Mouse (Mus musculus): ENCODE data around the gene Syk. TPM values are rescaled to one million over a fixed set of nuclear protein-coding genes. Genes with fewer than 3 reads are reported as not detected.

The Syk gene
- polyA plus RNA-seq, 1 experiment = 126 TPM

GRCm38 (mm10) chr13:52574311-52574710 is 8.7 kb upstream of the Syk start:
- Histone ChIP-seq H3K36me3 (ENCODE audit: control insufficient read depth, insufficient read depth, low read length) (no peaks in the 10 kb centered on the region), H3K4me3 (ENCODE audit: extremely low read depth, insufficient read depth, insufficient read length) (no peak overlapping the region), H3K4me1 (ENCODE audit: control insufficient read depth, insufficient read depth, insufficient read length) (peaks cover 37% of the 10 kb centered on the region; the same call in 1 of the 2 replicates), H3K27ac (ENCODE audit: insufficient read depth, low read length) (peak overlapping the region; percentile 61; the same call in 1 of the 2 replicates), H3K27me3 (ENCODE audit: control insufficient read depth, insufficient read depth, low read length) (no peaks in the 10 kb centered on the region)
- no peak for DNase-seq (ENCODE audit: low read depth in 1 of 2, low spot score in 2 of 2)
- 47% methylated on average over 2 of the region's 2 CpGs for WGBS
- no peak for TF ChIP-seq CTCF (IDR thresholded peaks at IDR 0.05; ENCODE audit: extremely low read depth, insufficient read depth, insufficient read length, insufficient replicate concordance)
- TF ChIP-seq POLR2A (IDR thresholded peaks at IDR 0.05; ENCODE audit: low read depth, low read length) = no peak

- Histone ChIP-seq H3K4me1 (ENCODE audit: control insufficient read depth, insufficient read depth, insufficient read length) (peaks cover 35% of the 10 kb centered on the region; the same call in 1 of the 2 replicates), H3K4me3 (ENCODE audit: extremely low read depth, insufficient read depth, insufficient read length) (no peak overlapping the region), H3K36me3 (ENCODE audit: control insufficient read depth, insufficient read depth, low read length) (no peaks in the 10 kb centered on the region), H3K27ac (ENCODE audit: insufficient read depth, low read length) (peak overlapping the region; percentile 6), H3K27me3 (ENCODE audit: control insufficient read depth, insufficient read depth, low read length) (no peaks in the 10 kb centered on the region)
- DNase-seq (ENCODE audit: low read depth in 1 of 2, low spot score in 2 of 2) = no peak
- TF ChIP-seq POLR2A (IDR thresholded peaks at IDR 0.05; ENCODE audit: low read depth, low read length) (no peak), CTCF (IDR thresholded peaks at IDR 0.05; ENCODE audit: extremely low read depth, insufficient read depth, insufficient read length, insufficient replicate concordance) (no peak)
- WGBS = 57% methylated on average over 6 of the region's 6 CpGs
These were observed 7.5 kb upstream of the Syk start for GRCm38 (mm10) chr13:52575483-52575882.

- no peak for DNase-seq (ENCODE audit: low read depth in 1 of 2, low spot score in 2 of 2)
- TF ChIP-seq POLR2A (IDR thresholded peaks at IDR 0.05; ENCODE audit: low read depth, low read length) (no peak), CTCF (IDR thresholded peaks at IDR 0.05; ENCODE audit: extremely low read depth, insufficient read depth, insufficient read length, insufficient replicate concordance) (no peak)
These were observed 6.9 kb upstream of the Syk start for GRCm38 (mm10) chr13:52576021-52576614.

GRCm38 (mm10) chr13:52576841-52577240 is 6.1 kb upstream of the Syk start:
- Histone ChIP-seq H3K27me3 (ENCODE audit: control insufficient read depth, insufficient read depth, low read length) (no peaks in the 10 kb centered on the region), H3K4me3 (ENCODE audit: extremely low read depth, insufficient read depth, insufficient read length) (no peak overlapping the region), H3K4me1 (ENCODE audit: control insufficient read depth, insufficient read depth, insufficient read length) (peaks cover 33% of the 10 kb centered on the region; the same call in 1 of the 2 replicates), H3K36me3 (ENCODE audit: control insufficient read depth, insufficient read depth, low read length) (no peaks in the 10 kb centered on the region), H3K27ac (ENCODE audit: insufficient read depth, low read length) (0 out of 2 replicates have a peak overlapping the region, but pooled peaks have one; percentile 10)
- 73% methylated on average over 10 of the region's 10 CpGs for WGBS
- no peak for TF ChIP-seq POLR2A (IDR thresholded peaks at IDR 0.05; ENCODE audit: low read depth, low read length)
- TF ChIP-seq CTCF (IDR thresholded peaks at IDR 0.05; ENCODE audit: extremely low read depth, insufficient read depth, insufficient read length, insufficient replicate concordance) = no peak
- no peak for DNase-seq (ENCODE audit: low read depth in 1 of 2, low spot score in 2 of 2)

More at GRCm38 (mm10) chr13:52576021-52576614, 6.9 kb upstream of the Syk start:
- WGBS = 51% methylated on average over 7 of the region's 7 CpGs
- H3K4me3 ChIP-seq (ENCODE audit: extremely low read depth, insufficient read depth, insufficient read length) = no peak overlapping the region
- H3K4me1 ChIP-seq (ENCODE audit: control insufficient read depth, insufficient read depth, insufficient read length) = peaks cover 35% of the 10 kb centered on the region; the same call in 1 of the 2 replicates
- H3K36me3 ChIP-seq (ENCODE audit: control insufficient read depth, insufficient read depth, low read length) = no peaks in the 10 kb centered on the region
- H3K27ac ChIP-seq (ENCODE audit: insufficient read depth, low read length) = peak overlapping the region; percentile 10
- H3K27me3 ChIP-seq (ENCODE audit: control insufficient read depth, insufficient read depth, low read length) = no peaks in the 10 kb centered on the region

- Histone ChIP-seq H3K36me3 (ENCODE audit: control insufficient read depth, insufficient read depth, low read length) (no peaks in the 10 kb centered on the region), H3K4me1 (ENCODE audit: control insufficient read depth, insufficient read depth, insufficient read length) (peaks cover 33% of the 10 kb centered on the region; the same call in 1 of the 2 replicates), H3K27me3 (ENCODE audit: control insufficient read depth, insufficient read depth, low read length) (no peaks in the 10 kb centered on the region), H3K4me3 (ENCODE audit: extremely low read depth, insufficient read depth, insufficient read length) (no peak overlapping the region), H3K27ac (ENCODE audit: insufficient read depth, low read length) (peak overlapping the region; percentile 43)
- no peak for DNase-seq (ENCODE audit: low read depth in 1 of 2, low spot score in 2 of 2)
- 59% methylated on average over 3 of the region's 3 CpGs for WGBS
- no peak for TF ChIP-seq POLR2A (IDR thresholded peaks at IDR 0.05; ENCODE audit: low read depth, low read length)
- TF ChIP-seq CTCF (IDR thresholded peaks at IDR 0.05; ENCODE audit: extremely low read depth, insufficient read depth, insufficient read length, insufficient replicate concordance) = no peak
These were observed 5.5 kb upstream of the Syk start for GRCm38 (mm10) chr13:52577326-52577920.

GRCm38 (mm10) chr13:52577939-52578338 is 5.0 kb upstream of the Syk start:
- peak overlapping the region; percentile 43 for H3K27ac ChIP-seq (ENCODE audit: insufficient read depth, low read length)
- no peaks in the 10 kb centered on the region for H3K36me3 ChIP-seq (ENCODE audit: control insufficient read depth, insufficient read depth, low read length)
- H3K4me1 ChIP-seq (ENCODE audit: control insufficient read depth, insufficient read depth, insufficient read length) = peaks cover 29% of the 10 kb centered on the region; the same call in 1 of the 2 replicates
- TF ChIP-seq CTCF (IDR thresholded peaks at IDR 0.05; ENCODE audit: extremely low read depth, insufficient read depth, insufficient read length, insufficient replicate concordance) = no peak
- no peak for TF ChIP-seq POLR2A (IDR thresholded peaks at IDR 0.05; ENCODE audit: low read depth, low read length)
- no peak for DNase-seq (ENCODE audit: low read depth in 1 of 2, low spot score in 2 of 2)
- no peak overlapping the region for H3K4me3 ChIP-seq (ENCODE audit: extremely low read depth, insufficient read depth, insufficient read length)
- WGBS = 20% methylated on average over 4 of the region's 4 CpGs
- no peaks in the 10 kb centered on the region for H3K27me3 ChIP-seq (ENCODE audit: control insufficient read depth, insufficient read depth, low read length)

- 85% methylated on average over 2 of the region's 2 CpGs for WGBS
- no peaks in the 10 kb centered on the region for H3K36me3 ChIP-seq (ENCODE audit: control insufficient read depth, insufficient read depth, low read length)
- no peak for DNase-seq (ENCODE audit: low read depth in 1 of 2, low spot score in 2 of 2)
- peaks cover 27% of the 10 kb centered on the region; the same call in 1 of the 2 replicates for H3K4me1 ChIP-seq (ENCODE audit: control insufficient read depth, insufficient read depth, insufficient read length)
- TF ChIP-seq POLR2A (IDR thresholded peaks at IDR 0.05; ENCODE audit: low read depth, low read length) = no peak
- no peak for TF ChIP-seq CTCF (IDR thresholded peaks at IDR 0.05; ENCODE audit: extremely low read depth, insufficient read depth, insufficient read length, insufficient replicate concordance)
- no peaks in the 10 kb centered on the region for H3K27me3 ChIP-seq (ENCODE audit: control insufficient read depth, insufficient read depth, low read length)
- H3K27ac ChIP-seq (ENCODE audit: insufficient read depth, low read length) = peak overlapping the region; percentile 10; the same call in 1 of the 2 replicates
- H3K4me3 ChIP-seq (ENCODE audit: extremely low read depth, insufficient read depth, insufficient read length) = no peak overlapping the region
These were observed 4.2 kb upstream of the Syk start for GRCm38 (mm10) chr13:52578776-52579175.
